Mouse (Mus musculus): ENCODE data around the gene Birc2. TPM values are rescaled to one million over a fixed set of nuclear protein-coding genes. Genes with fewer than 3 reads are reported as not detected.
"Not testable (repeated sequence)": the region's sequence is repeated elsewhere in the genome, so short reads cannot be mapped to it uniquely, and the experiment has no call there.

The Birc2 gene
- polyA plus RNA-seq, 1 experiment from 2014 or later = 45.5 TPM

DNA sequence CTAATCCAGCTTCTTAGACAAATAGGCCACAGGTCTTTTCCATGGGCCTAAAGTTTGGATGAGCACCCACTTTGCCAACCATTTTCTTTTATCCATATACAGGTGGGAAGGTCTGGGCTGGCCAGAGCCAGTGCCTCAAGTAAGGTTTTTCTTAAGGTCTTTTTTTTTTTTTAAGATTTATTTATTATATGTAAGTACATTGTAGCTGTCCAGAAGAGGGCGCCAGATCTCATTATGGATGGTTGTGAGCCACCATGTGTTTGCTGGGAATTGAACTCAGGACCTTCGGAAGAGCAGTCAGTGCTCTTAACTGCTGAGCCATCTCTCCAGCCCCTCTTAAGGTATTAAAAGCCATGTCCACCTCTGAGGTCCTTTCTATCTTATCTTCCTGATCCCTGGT is 30.1 kb upstream of the Birc2 start:
- 88% methylated on average over 2 of the region's 2 CpGs for WGBS
- not testable (repeated sequence) for H3K27me3 ChIP-seq; H3K9me3 ChIP-seq (replicated peaks); H3K9ac ChIP-seq; H3K27ac ChIP-seq; H3K4me3 ChIP-seq; H3K36me3 ChIP-seq; H3K4me1 ChIP-seq; H3K4me2 ChIP-seq (replicated peaks); ATAC-seq (ENCODE audit: low FRiP score)

- Histone ChIP-seq H3K9me3 (replicated peaks) (no peaks in the 10 kb centered on the region), H3K4me3 (no peak overlapping the region), H3K4me1 (no peaks in the 10 kb centered on the region), H3K36me3 (no peaks in the 10 kb centered on the region), H3K27ac (no peak overlapping the region), H3K4me2 (replicated peaks) (no peak overlapping the region), H3K27me3 (no peaks in the 10 kb centered on the region), H3K9ac (no peak overlapping the region)
- WGBS = 84% methylated on average over 5 of the region's 5 CpGs
- no peak for ATAC-seq (ENCODE audit: low FRiP score)
Observed at GRCm38 (mm10) chr9:7860976-7861375, 24.1 kb upstream of the Birc2 start.

GRCm38 (mm10) chr9:7855912-7856311 is 19.0 kb upstream of the Birc2 start:
- ATAC-seq (ENCODE audit: low FRiP score) = no peak
- no peak overlapping the region for H3K27ac ChIP-seq
- no peak overlapping the region for H3K4me3 ChIP-seq
- no peaks in the 10 kb centered on the region for H3K27me3 ChIP-seq
- no peak overlapping the region for H3K4me2 ChIP-seq (replicated peaks)
- WGBS = 69% methylated on average over 3 of the region's 3 CpGs
- no peaks in the 10 kb centered on the region for H3K9me3 ChIP-seq (replicated peaks)
- no peaks in the 10 kb centered on the region for H3K4me1 ChIP-seq
- H3K36me3 ChIP-seq = no peaks in the 10 kb centered on the region
- no peak overlapping the region for H3K9ac ChIP-seq

DNA sequence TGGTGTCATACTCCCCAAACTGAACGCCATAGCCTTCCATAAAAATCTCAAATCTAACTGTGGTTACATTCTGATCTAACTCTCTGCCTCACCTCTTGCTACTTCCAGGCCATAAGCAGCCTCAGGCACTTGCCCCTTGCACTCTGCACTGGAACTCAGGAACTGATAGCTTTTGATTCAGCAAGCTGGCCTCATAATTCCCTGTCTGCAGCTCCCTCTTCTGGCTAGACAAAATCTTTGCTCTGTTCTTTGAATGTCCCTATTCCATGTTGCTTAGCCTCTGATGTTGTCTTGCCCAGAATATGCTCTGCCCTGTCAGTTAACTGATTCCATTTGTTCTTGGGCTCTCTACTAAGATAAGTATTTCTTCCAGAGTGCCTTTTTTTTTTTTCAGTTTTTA is 18.5 kb upstream of the Birc2 start:
- no peaks in the 10 kb centered on the region for H3K4me1 ChIP-seq
- 65% methylated on average over 1 of the region's 1 CpGs for WGBS
- no peaks in the 10 kb centered on the region for H3K36me3 ChIP-seq
- H3K27me3 ChIP-seq = no peaks in the 10 kb centered on the region
- H3K4me2 ChIP-seq (replicated peaks) = no peak overlapping the region
- H3K9me3 ChIP-seq (replicated peaks) = no peaks in the 10 kb centered on the region
- no peak for ATAC-seq (ENCODE audit: low FRiP score)
- H3K9ac ChIP-seq = no peak overlapping the region
- H3K4me3 ChIP-seq = no peak overlapping the region
- H3K27ac ChIP-seq = no peak overlapping the region

GRCm38 (mm10) chr9:7854196-7854595 is 17.3 kb upstream of the Birc2 start:
- WGBS = 81% methylated on average over 14 of the region's 14 CpGs
- ATAC-seq (ENCODE audit: low FRiP score) = not testable (repeated sequence)

GRCm38 (mm10) chr9:7852346-7853230 is 15.7 kb upstream of the Birc2 start:
- H3K9me3 ChIP-seq (replicated peaks) = no peaks in the 10 kb centered on the region
- H3K4me1 ChIP-seq = no peaks in the 10 kb centered on the region
- H3K4me2 ChIP-seq (replicated peaks) = no peak overlapping the region
- no peak overlapping the region for H3K27ac ChIP-seq
- H3K27me3 ChIP-seq = no peaks in the 10 kb centered on the region
- 91% methylated on average over 4 of the region's 4 CpGs for whole genome bisulfite sequencing
- ATAC-seq (ENCODE audit: low FRiP score) = no peak
- H3K36me3 ChIP-seq = no peaks in the 10 kb centered on the region
- no peak overlapping the region for H3K4me3 ChIP-seq
- no peak overlapping the region for H3K9ac ChIP-seq

More at GRCm38 (mm10) chr9:7854196-7854595, 17.3 kb upstream of the Birc2 start:
- H3K27ac ChIP-seq; H3K4me2 ChIP-seq (replicated peaks); H3K9ac ChIP-seq; H3K9me3 ChIP-seq (replicated peaks); H3K36me3 ChIP-seq; H3K4me1 ChIP-seq; H3K4me3 ChIP-seq; H3K27me3 ChIP-seq: not testable (repeated sequence)

DNA sequence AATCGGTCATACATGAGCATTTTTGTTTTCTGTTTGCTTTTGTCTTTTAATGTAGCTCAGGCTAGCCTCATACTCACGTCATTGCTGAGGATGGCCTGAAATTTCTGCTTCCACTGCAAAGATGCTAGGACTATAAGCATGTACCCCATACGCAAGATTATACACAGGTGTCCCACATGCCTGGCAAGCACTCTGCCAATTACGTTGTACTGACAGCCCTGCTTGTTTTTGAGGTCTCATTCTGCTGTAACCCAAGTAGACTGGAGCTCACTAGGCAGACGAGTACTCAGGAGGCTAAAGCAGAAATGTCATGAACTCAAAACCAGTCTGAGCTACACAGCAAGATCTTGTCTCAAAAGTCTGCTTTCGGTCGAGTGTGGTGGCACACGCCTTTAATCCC is 15.0 kb upstream of the Birc2 start:
- Histone ChIP-seq H3K9me3 (replicated peaks) (no peaks in the 10 kb centered on the region), H3K27me3 (no peaks in the 10 kb centered on the region)
- WGBS = 92% methylated on average over 8 of the region's 8 CpGs

DNA sequence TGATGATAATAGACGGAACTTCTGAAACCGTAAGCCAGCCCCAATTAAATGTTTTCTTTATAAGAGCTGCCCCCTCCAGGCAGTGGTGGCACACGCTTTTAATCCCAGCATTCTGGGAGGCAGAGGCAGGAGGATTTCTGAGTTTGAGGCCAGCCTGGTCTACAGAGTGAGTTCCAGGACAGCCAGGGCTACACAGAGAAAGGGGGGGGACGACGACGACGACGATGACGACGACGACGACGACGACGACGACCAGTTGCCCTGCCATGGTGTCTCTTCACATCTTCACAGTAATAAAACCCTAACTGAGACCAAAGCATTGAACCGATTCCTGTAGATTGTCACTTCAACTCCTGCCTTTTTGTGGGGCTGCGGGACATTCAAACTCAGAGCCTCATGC is 11.3 kb upstream of the Birc2 start:
- H3K27ac ChIP-seq = no peak overlapping the region
- no peak overlapping the region for H3K4me3 ChIP-seq
- no peaks in the 10 kb centered on the region for H3K27me3 ChIP-seq
- H3K9me3 ChIP-seq (replicated peaks) = no peaks in the 10 kb centered on the region
- no peak for ATAC-seq (ENCODE audit: low FRiP score)
- no peaks in the 10 kb centered on the region for H3K36me3 ChIP-seq
- WGBS = 92% methylated on average over 18 of the region's 18 CpGs
- H3K4me1 ChIP-seq = no peaks in the 10 kb centered on the region
- H3K9ac ChIP-seq = no peak overlapping the region
- H3K4me2 ChIP-seq (replicated peaks) = no peak overlapping the region

More for the DNA sequence above, 15.0 kb upstream of the Birc2 start:
- Histone ChIP-seq H3K4me1 (no peaks in the 10 kb centered on the region), H3K9ac (no peak overlapping the region), H3K27ac (no peak overlapping the region), H3K36me3 (no peaks in the 10 kb centered on the region), H3K4me2 (replicated peaks) (no peak overlapping the region), H3K4me3 (no peak overlapping the region)
- ATAC-seq (ENCODE audit: low FRiP score) = no peak

DNA sequence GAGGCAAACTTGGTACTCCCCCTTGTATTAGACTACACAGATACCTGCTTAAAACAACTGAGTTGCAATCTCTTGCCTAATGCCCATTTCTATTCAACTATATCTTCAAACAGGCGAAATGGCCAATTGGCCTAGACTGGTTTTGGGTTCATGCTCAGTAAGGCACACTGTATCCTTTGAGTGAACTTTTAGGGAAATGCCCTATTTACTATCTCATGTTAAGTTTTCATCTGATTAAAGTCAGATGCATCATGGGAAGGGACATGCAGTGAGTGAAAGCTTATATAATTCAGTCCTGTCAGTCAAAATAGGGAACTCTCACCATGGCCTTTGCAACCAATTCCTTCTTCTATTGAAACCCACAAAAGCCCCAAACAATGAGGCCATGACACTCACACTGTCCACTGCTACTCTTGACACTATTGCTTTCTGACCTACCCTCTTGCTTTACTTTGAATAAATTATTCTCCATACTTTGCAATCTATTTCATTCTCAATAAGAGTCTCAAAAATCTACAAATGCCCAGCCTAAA is 9.9 kb upstream of the Birc2 start:
- Histone ChIP-seq H3K27me3 (no peaks in the 10 kb centered on the region), H3K4me1 (no peaks in the 10 kb centered on the region), H3K9me3 (replicated peaks) (no peaks in the 10 kb centered on the region), H3K36me3 (no peaks in the 10 kb centered on the region), H3K4me2 (replicated peaks) (no peak overlapping the region), H3K4me3 (no peak overlapping the region), H3K9ac (no peak overlapping the region), H3K27ac (no peak overlapping the region)
- ATAC-seq (ENCODE audit: low FRiP score) = no peak
- WGBS = 86% methylated on average over 1 of the region's 1 CpGs

DNA sequence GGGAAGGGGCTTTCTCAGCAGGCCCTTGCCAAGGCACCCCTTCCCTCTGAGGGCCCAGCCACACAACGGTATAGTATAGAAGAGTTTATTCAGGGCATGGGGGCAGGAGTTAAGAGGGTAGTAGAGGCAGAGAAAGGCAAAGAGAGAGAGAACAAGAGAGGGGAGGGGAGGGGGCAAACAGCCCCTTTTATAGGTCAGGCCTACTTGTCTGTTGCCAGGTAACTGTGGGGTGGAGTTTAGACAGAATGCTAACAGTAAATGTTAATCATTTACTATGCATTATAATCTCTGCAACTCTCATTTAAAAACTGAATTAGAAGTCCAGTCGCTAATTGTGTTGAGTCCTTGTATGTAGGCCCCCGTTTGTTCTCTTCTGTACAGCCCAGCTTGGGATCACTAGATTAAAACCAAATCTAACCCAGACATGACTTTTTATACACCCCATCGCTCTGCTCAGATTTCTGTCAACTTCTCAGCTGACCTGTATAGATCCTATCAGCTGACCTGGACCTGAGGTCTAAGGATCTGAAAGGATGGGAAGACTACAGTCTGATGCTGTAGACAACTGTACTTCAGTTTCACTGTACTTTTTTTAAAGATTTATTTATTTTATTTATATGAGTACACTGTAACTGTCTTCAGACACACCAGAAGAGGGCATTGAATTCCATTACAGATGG is 8.5 kb upstream of the Birc2 start:
- no peak overlapping the region for H3K9ac ChIP-seq
- no peak overlapping the region for H3K4me2 ChIP-seq (replicated peaks)
- H3K27ac ChIP-seq = no peak overlapping the region
- H3K9me3 ChIP-seq (replicated peaks) = no peaks in the 10 kb centered on the region
- no peak for ATAC-seq (ENCODE audit: low FRiP score)
- no peaks in the 10 kb centered on the region for H3K27me3 ChIP-seq
- no peaks in the 10 kb centered on the region for H3K36me3 ChIP-seq
- 63% methylated on average over 4 of the region's 4 CpGs for WGBS
- no peaks in the 10 kb centered on the region for H3K4me1 ChIP-seq
- no peak overlapping the region for H3K4me3 ChIP-seq

- Histone ChIP-seq H3K4me3 (no peak overlapping the region), H3K4me2 (replicated peaks) (no peak overlapping the region), H3K9ac (no peak overlapping the region), H3K36me3 (no peaks in the 10 kb centered on the region), H3K9me3 (replicated peaks) (no peaks in the 10 kb centered on the region), H3K27me3 (no peaks in the 10 kb centered on the region), H3K27ac (no peak overlapping the region), H3K4me1 (0 out of 2 replicates have a peak, but pooled peaks cover 4% of the 10 kb centered on the region)
- 76% methylated on average over 6 of the region's 6 CpGs for WGBS
- no peak for ATAC-seq (ENCODE audit: low FRiP score)
Observed at GRCm38 (mm10) chr9:7841221-7841620, 4.4 kb upstream of the Birc2 start.

DNA sequence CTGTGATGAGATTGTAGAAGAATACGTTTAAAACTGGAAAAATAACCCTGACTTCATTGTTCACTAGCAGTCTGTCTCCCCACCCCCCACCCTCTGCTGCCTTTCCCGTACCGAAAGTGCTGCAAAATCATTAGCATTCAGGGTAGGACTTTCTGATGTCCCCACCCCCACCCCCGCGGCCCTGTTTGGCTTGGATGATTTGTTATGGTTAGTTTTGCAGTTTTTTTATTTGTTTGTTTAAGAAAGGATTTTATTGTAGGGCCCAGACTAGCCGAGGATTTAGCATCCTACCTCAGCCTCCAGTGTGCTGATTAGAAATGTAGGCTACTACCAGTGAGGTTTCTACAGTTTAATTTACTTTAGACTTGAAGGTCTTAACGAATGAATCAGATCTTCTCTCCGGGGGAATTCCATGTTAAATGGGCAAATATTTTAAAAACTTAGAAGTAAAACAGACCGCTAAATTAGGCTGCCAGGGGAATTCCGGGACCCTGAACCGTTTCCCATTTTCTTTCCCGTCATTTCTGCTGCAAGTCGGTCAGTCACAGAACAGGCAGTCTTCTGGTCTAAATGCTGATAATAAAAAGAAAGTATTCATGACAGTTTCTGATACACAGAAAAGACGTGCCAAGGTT is 1.1 kb upstream of the Birc2 start:
- Histone ChIP-seq H3K9ac (peak overlapping the region; percentile 77), H3K9me3 (replicated peaks) (no peaks in the 10 kb centered on the region), H3K36me3 (peaks cover 11% of the 10 kb centered on the region), H3K4me3 (peak overlapping the region; percentile 53), H3K4me1 (peaks cover 20% of the 10 kb centered on the region), H3K4me2 (replicated peaks) (peak overlapping the region; percentile 57), H3K27me3 (no peaks in the 10 kb centered on the region), H3K27ac (peak overlapping the region; percentile 99)
- 20% methylated on average over 14 of the region's 14 CpGs for WGBS
- ATAC-seq (ENCODE audit: low FRiP score) = peak; percentile 20; the same call in 1 of the 2 replicates

All from hindbrain, embryonic 12.5 days (tissue).